Mouse (Mus musculus) megakaryocyte, embryonic 14.5 days (primary cell): ENCODE measurements at regions not wholly inside any gene's neighbourhood (a gene's known extent, or its start where the extent isn't known, plus 50 kb on each side); places are given as distances from the start of the nearest gene placed in this dataset.

Experiments used
- H3K27me3 ChIP-seq: replicated peaks from 2 replicates; pipeline ENCODE3; 2012; ENCODE audit warnings: inconsistent platforms
- H3K36me3 ChIP-seq: replicated peaks from 2 replicates; pipeline ENCODE3; 2012; ENCODE audit warnings: low read length, inconsistent platforms, mixed read lengths
- H3K4me1 ChIP-seq: 2 replicates; pipeline ENCODE4 v1.6.1; 2012; ENCODE audit warnings: inconsistent platforms
- H3K4me3 ChIP-seq: replicated peaks from 2 replicates; pipeline ENCODE3; 2012; ENCODE audit warnings: moderate library complexity, mild to moderate bottlenecking, inconsistent platforms
- H3K9me3 ChIP-seq: 2 replicates; pipeline ENCODE4 v1.6.1; 2012; ENCODE audit warnings: inconsistent platforms
- FLI1 ChIP-seq: IDR thresholded peaks from 2 replicates; pipeline ENCODE4 v1.6.1; 2012; ENCODE audit warnings: low read length, inconsistent platforms, mixed read lengths
- GATA1 ChIP-seq: IDR thresholded peaks from 3 replicates; pipeline ENCODE4 v1.6.1; 2012; ENCODE audit warnings: mixed read lengths, low read length, inconsistent platforms, borderline replicate concordance

DNA sequence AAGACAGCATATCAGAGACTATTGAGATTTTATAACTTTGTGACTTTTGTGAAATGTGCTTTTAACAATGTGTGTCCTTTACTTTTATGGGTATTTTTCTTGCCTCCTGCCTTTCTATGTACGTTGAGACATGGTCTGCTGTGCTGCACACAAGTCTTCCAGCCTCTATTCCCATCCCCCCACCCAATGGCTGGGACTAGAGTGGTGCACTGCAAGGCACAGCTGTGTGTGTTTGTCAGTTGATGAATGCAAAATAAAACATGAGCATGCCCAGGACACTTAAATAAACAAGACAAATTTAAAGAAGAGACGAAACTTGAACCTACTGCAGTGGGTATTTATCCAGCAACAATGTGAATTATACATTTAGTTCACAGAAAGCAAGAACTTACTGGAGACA, 62.8 kb upstream of the Dph5 start:
- TF ChIP-seq FLI1 = no peak
- no peak for TF ChIP-seq GATA1
- Histone ChIP-seq H3K4me3 (no peak overlapping the region), H3K4me1 (peaks cover 33% of the 10 kb centered on the region), H3K36me3 (peaks cover 6% of the 10 kb centered on the region), H3K27me3 (no peaks in the 10 kb centered on the region), H3K9me3 (peaks cover 5% of the 10 kb centered on the region)

- Histone ChIP-seq H3K27me3 (no peaks in the 10 kb centered on the region), H3K9me3 (no peaks in the 10 kb centered on the region; the same call in 1 of the 2 replicates), H3K4me1 (peaks cover 22% of the 10 kb centered on the region), H3K4me3 (no peak overlapping the region), H3K36me3 (no peaks in the 10 kb centered on the region)
- TF ChIP-seq FLI1 = no peak
- TF ChIP-seq GATA1 = no peak
These were observed 52.3 kb upstream of the Dph5 start for GRCm38 (mm10) chr3:115835381-115835780.

- Histone ChIP-seq H3K9me3 (peaks cover 3% of the 10 kb centered on the region; the same call in 1 of the 2 replicates), H3K27me3 (no peaks in the 10 kb centered on the region), H3K36me3 (peaks cover 6% of the 10 kb centered on the region), H3K4me3 (no peak overlapping the region), H3K4me1 (peaks cover 23% of the 10 kb centered on the region)
- TF ChIP-seq GATA1 = no peak
- no peak for TF ChIP-seq FLI1
These were observed 49.9 kb upstream of the Dph5 start for GRCm38 (mm10) chr3:115837617-115838216.
